In the genomic region with DNA sequence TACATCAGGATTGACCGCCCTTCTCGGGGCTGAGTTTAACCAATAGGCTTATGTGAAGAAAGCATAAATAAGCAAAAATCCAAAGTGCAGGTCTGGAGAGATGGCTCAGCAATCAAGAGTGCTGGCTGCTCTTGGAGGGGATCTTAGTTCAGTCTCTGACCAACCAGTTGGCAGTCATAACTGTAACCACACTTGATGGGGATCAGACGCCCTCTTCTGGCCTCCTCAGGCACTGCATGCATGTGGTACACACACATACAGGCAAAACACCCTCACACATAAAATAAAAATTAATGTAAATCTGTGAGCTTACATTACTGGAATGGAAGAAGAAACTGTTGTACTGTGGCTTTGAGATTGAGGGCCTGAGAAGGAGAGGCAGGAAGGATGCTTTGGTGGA, we compare ENCODE assay signal across 8 mouse cellular contexts. TPM values are rescaled to one million over a fixed set of nuclear protein-coding genes. Genes with fewer than 3 reads are reported as not detected.
DNase-seq lines count a peak whose midpoint lies in the region; ATAC-seq and TF ChIP-seq lines count a peak whose summit lies in the region.

No protein-coding gene starts in this region.

- H3K9ac ChIP-seq in midbrain, postnatal 0 days (replicated peaks; ENCODE audit: low read length, poor library complexity, severe bottlenecking) = no peak overlapping the region
- H3K9ac ChIP-seq in midbrain, embryonic 14.5 days (replicated peaks; ENCODE audit: low read length) = no peak overlapping the region

- no peak for ATAC-seq in midbrain, postnatal 0 days (ENCODE audit: low FRiP score)
- no peak for ATAC-seq in midbrain, embryonic 14.5 days (ENCODE audit: low FRiP score, low TSS enrichment)

- DNase-seq in adrenal gland, postnatal 14 days = peak; percentile 42
- no peak for DNase-seq in adrenal gland, adult 8-10 months
- DNase-seq in midbrain, postnatal 0 days (ENCODE audit: low spot score) = no peak
- DNase-seq in midbrain, embryonic 14.5 days = no peak
- peak; percentile 23 for DNase-seq in kidney, postnatal 14 days
- peak; percentile 46 for DNase-seq in thymus, postnatal 14 days
- DNase-seq in hindbrain, embryonic 10.5 days (ENCODE audit: low spot score) = no peak
- no peak for DNase-seq in gastrocnemius, postnatal 25 days

- H3K27me3 ChIP-seq in midbrain, postnatal 0 days (ENCODE audit: insufficient read depth, low read length) = no peaks in the 10 kb centered on the region
- no peaks in the 10 kb centered on the region for H3K27me3 ChIP-seq in midbrain, embryonic 14.5 days (ENCODE audit: control insufficient read depth, insufficient read depth, low read length)
- no peaks in the 10 kb centered on the region for H3K27me3 ChIP-seq in hindbrain, embryonic 10.5 days (ENCODE audit: insufficient read depth, poor library complexity, severe bottlenecking)

- no peaks in the 10 kb centered on the region for H3K9me3 ChIP-seq in midbrain, postnatal 0 days (ENCODE audit: low read length)
- no peaks in the 10 kb centered on the region for H3K9me3 ChIP-seq in midbrain, embryonic 14.5 days (ENCODE audit: control insufficient read depth, low read length)
- H3K9me3 ChIP-seq in hindbrain, embryonic 10.5 days = no peaks in the 10 kb centered on the region; the same call in 1 of the 2 replicates

- TF ChIP-seq CTCF in midbrain, postnatal 0 days (IDR thresholded peaks at IDR 0.05) = peak; percentile 62

- no peak overlapping the region for H3K27ac ChIP-seq in midbrain, postnatal 0 days (ENCODE audit: low read depth, low read length)
- no peak overlapping the region for H3K27ac ChIP-seq in midbrain, embryonic 14.5 days (replicated peaks; ENCODE audit: low read depth, low read length)
- no peak overlapping the region for H3K27ac ChIP-seq in hindbrain, embryonic 10.5 days

- H3K4me1 ChIP-seq in midbrain, postnatal 0 days (ENCODE audit: insufficient read depth, low read length) = no peaks in the 10 kb centered on the region
- H3K4me1 ChIP-seq in midbrain, embryonic 14.5 days (ENCODE audit: control insufficient read depth, insufficient read depth, low read length) = no peaks in the 10 kb centered on the region
- H3K4me1 ChIP-seq in hindbrain, embryonic 10.5 days (replicated peaks) = no peaks in the 10 kb centered on the region

- 85% methylated on average over 3 of the region's 3 CpGs for WGBS in midbrain, postnatal 0 days
- 82% methylated on average over 3 of the region's 3 CpGs for WGBS in midbrain, embryonic 14.5 days
- 81% methylated on average over 3 of the region's 3 CpGs for WGBS in hindbrain, embryonic 10.5 days

- peaks cover 39% of the 10 kb centered on the region for H3K36me3 ChIP-seq in midbrain, postnatal 0 days (ENCODE audit: insufficient read depth, low read length)
- peaks cover 65% of the 10 kb centered on the region for H3K36me3 ChIP-seq in midbrain, embryonic 14.5 days (ENCODE audit: control insufficient read depth, insufficient read depth, low read length)
- H3K36me3 ChIP-seq in hindbrain, embryonic 10.5 days = peaks cover 89% of the 10 kb centered on the region

- H3K4me2 ChIP-seq in midbrain, postnatal 0 days (ENCODE audit: low read depth, low read length, poor library complexity, severe bottlenecking) = no peak overlapping the region
- no peak overlapping the region for H3K4me2 ChIP-seq in midbrain, embryonic 14.5 days (ENCODE audit: low read length)

- H3K4me3 ChIP-seq in midbrain, postnatal 0 days (ENCODE audit: low read depth, low read length) = no peak overlapping the region
- no peak overlapping the region for H3K4me3 ChIP-seq in midbrain, embryonic 14.5 days (replicated peaks; ENCODE audit: low read depth, low read length)
- H3K4me3 ChIP-seq in hindbrain, embryonic 10.5 days = no peak overlapping the region

RNA-seq across cellular contexts. Expression of a gene that starts 10.0 kb away (rescaled TPM):
- total RNA-seq in adrenal gland, postnatal 14 days (2021) = 55.0 and 57.1 TPM in 2 replicates
- total RNA-seq in adrenal gland, adult 8-10 months (2022) = 10 to 100 TPM; 50.2 to 66.2 (median 58.5) TPM
- total RNA-seq in midbrain, postnatal 0 days (2014; rRNA removed) = 47.3 and 48.2 TPM in 2 replicates
- 43.5 and 43.6 TPM in 2 replicates for polyA plus RNA-seq in midbrain, postnatal 0 days (2015; fragmentation: Nextera tagmentation; extraction: Ambion mirVana)
- polyA plus RNA-seq in midbrain, embryonic 14.5 days (2014; fragmentation: Nextera tagmentation; extraction: Ambion mirVana) = 39.1 and 47.6 TPM in 2 replicates
- polyA plus RNA-seq in hindbrain, embryonic 10.5 days (2016; fragmentation: Nextera tagmentation; extraction: Ambion mirVana) = 41.6 and 41.9 TPM in 2 replicates
- total RNA-seq in gastrocnemius, postnatal 25 days (2021) = 10 to 100 TPM; 27.3 to 30.2 TPM

RNA-seq across cellular contexts. Expression of a gene that starts 10.1 kb away (rescaled TPM):
- 36.5 and 41.1 TPM in 2 replicates for total RNA-seq in adrenal gland, postnatal 14 days (2021)
- total RNA-seq in adrenal gland, adult 8-10 months (2022) = 10 to 100 TPM; 24.7 to 29.8 (median 28.3) TPM
- 1.7 TPM in 2 replicates for total RNA-seq in midbrain, postnatal 0 days (2014; rRNA removed)
- 1.3 and 1.4 TPM in 2 replicates for polyA plus RNA-seq in midbrain, postnatal 0 days (2015; fragmentation: Nextera tagmentation; extraction: Ambion mirVana)
- 1.4 and 2.4 TPM in 2 replicates for polyA plus RNA-seq in midbrain, embryonic 14.5 days (2014; fragmentation: Nextera tagmentation; extraction: Ambion mirVana)
- 3.0 and 3.5 TPM in 2 replicates for polyA plus RNA-seq in hindbrain, embryonic 10.5 days (2016; fragmentation: Nextera tagmentation; extraction: Ambion mirVana)
- total RNA-seq in gastrocnemius, postnatal 25 days (2021) = 1 to 10 TPM; 7.3 to 9.3 TPM

RNA-seq across cellular contexts. Expression of a gene that starts 40.7 kb away (rescaled TPM):
- total RNA-seq in adrenal gland, postnatal 14 days (2021) = 170 and 187 TPM in 2 replicates
- total RNA-seq in adrenal gland, adult 8-10 months (2022) = 100 to 1,000 TPM; 177 to 211 (median 197) TPM
- 102 and 103 TPM in 2 replicates for total RNA-seq in midbrain, postnatal 0 days (2014; rRNA removed)
- polyA plus RNA-seq in midbrain, postnatal 0 days (2015; fragmentation: Nextera tagmentation; extraction: Ambion mirVana) = 82.9 and 103 TPM in 2 replicates
- 85.3 and 92.2 TPM in 2 replicates for polyA plus RNA-seq in midbrain, embryonic 14.5 days (2014; fragmentation: Nextera tagmentation; extraction: Ambion mirVana)
- 38.6 and 42.0 TPM in 2 replicates for polyA plus RNA-seq in hindbrain, embryonic 10.5 days (2016; fragmentation: Nextera tagmentation; extraction: Ambion mirVana)
- 10 to 100 TPM; 94.1 to 97.6 TPM for total RNA-seq in gastrocnemius, postnatal 25 days (2021)

RNA-seq across cellular contexts. Expression of a gene that starts 51.7 kb away (rescaled TPM):
- 25.1 and 29.1 TPM in 2 replicates for total RNA-seq in adrenal gland, postnatal 14 days (2021)
- total RNA-seq in adrenal gland, adult 8-10 months (2022) = 10 to 100 TPM; 20.1 to 26.0 (median 22.8) TPM
- 2.0 and 2.1 TPM in 2 replicates for total RNA-seq in midbrain, postnatal 0 days (2014; rRNA removed)
- polyA plus RNA-seq in midbrain, postnatal 0 days (2015; fragmentation: Nextera tagmentation; extraction: Ambion mirVana) = 1.8 and 2.1 TPM in 2 replicates
- 1.2 and 1.7 TPM in 2 replicates for polyA plus RNA-seq in midbrain, embryonic 14.5 days (2014; fragmentation: Nextera tagmentation; extraction: Ambion mirVana)
- 1.9 TPM in 2 replicates for polyA plus RNA-seq in hindbrain, embryonic 10.5 days (2016; fragmentation: Nextera tagmentation; extraction: Ambion mirVana)
- 10 to 100 TPM; 22.2 to 22.3 TPM for total RNA-seq in gastrocnemius, postnatal 25 days (2021)

Comparison
In these comparisons a context has a peak if more than half of its experiments do, and no peak if none do; other contexts are left out.
1. DNase-seq: peak in adrenal gland, postnatal 14 days (single experiment), kidney, postnatal 14 days (single experiment) and thymus, postnatal 14 days (single experiment); none in adrenal gland, adult 8-10 months (single experiment), midbrain, postnatal 0 days (single experiment), midbrain, embryonic 14.5 days (single experiment), hindbrain, embryonic 10.5 days (single experiment) and gastrocnemius, postnatal 25 days (single experiment).